Mouse (Mus musculus) CH12.LX (cell line): ENCODE data around the gene Qprt. TPM values are rescaled to one million over a fixed set of nuclear protein-coding genes. Genes with fewer than 3 reads are reported as not detected.
A peak's percentile ranks its signal among the peaks of the same experiment; 100 is the strongest.

Experiments
- DNase-seq: peaks from one replicate; pipeline ENCODE4 v3.0.0-alpha.2; 2013; ENCODE audit errors: extremely low read depth
- H3K27ac ChIP-seq: 2 replicates; pipeline ENCODE4 v1.5.1; 2012; ENCODE audit warnings: low read depth, mild to moderate bottlenecking, control low read depth, moderate library complexity; ENCODE audit not compliant: insufficient read depth
- H3K27me3 ChIP-seq: replicated peaks from 2 replicates; pipeline ENCODE3; 2012; ENCODE audit warnings: inconsistent platforms
- H3K36me3 ChIP-seq, 2 experiments: replicated peaks in 1 of 2; 2 replicates each; pipeline versions ENCODE3 to v1.6.1; 2012; ENCODE audit warnings: inconsistent platforms in 1 of 2, low read length in 1 of 2, mild to moderate bottlenecking in 1 of 2, mixed read lengths in 1 of 2, moderate library complexity in 1 of 2; ENCODE audit not compliant: control insufficient read depth in 1 of 2, insufficient read depth in 1 of 2
- H3K4me1 ChIP-seq, 2 experiments: 2 replicates each; pipeline ENCODE4 v1.6.1; 2012; ENCODE audit warnings: inconsistent platforms in 1 of 2, moderate library complexity in 1 of 2; ENCODE audit not compliant: insufficient read depth in 2 of 2, control insufficient read depth in 1 of 2
- H3K4me2 ChIP-seq: 2 replicates; pipeline ENCODE4 v1.6.1; 2012; ENCODE audit warnings: low read depth, mild to moderate bottlenecking, control low read depth; ENCODE audit not compliant: poor library complexity, insufficient read depth, severe bottlenecking
- H3K4me3 ChIP-seq, 3 experiments: fragments of 150-350 bp in 1 of 3; sonication (generic) in 1 of 3; replicated peaks in 1 of 3; 2 replicates each; pipeline versions ENCODE3 to v1.5.1; 2011 to 2012; ENCODE audit warnings: low read depth in 2 of 3, low read length in 2 of 3, mild to moderate bottlenecking in 2 of 3, moderate library complexity in 2 of 3, control low read depth in 1 of 3, improper control_type of control experiment in 1 of 3, inconsistent platforms in 1 of 3, mixed read lengths in 1 of 3; ENCODE audit not compliant: poor library complexity in 1 of 3
- H3K79me2 ChIP-seq: replicated peaks from 2 replicates; pipeline ENCODE4 v1.6.1; 2012; ENCODE audit warnings: mild to moderate bottlenecking, moderate library complexity; ENCODE audit not compliant: control insufficient read depth, poor library complexity, insufficient read depth, severe bottlenecking; ENCODE audit errors: extremely low read depth
- H3K9ac ChIP-seq: 2 replicates; pipeline ENCODE4 v1.6.1; 2012; ENCODE audit warnings: low read depth, mild to moderate bottlenecking, control low read depth, moderate library complexity; ENCODE audit not compliant: insufficient read depth
- H3K9me3 ChIP-seq: replicated peaks from 2 replicates; pipeline ENCODE3; 2012; ENCODE audit warnings: low read length, inconsistent platforms, mixed read lengths
- BHLHE40 ChIP-seq: IDR thresholded peaks from 2 replicates; pipeline ENCODE4 v1.6.1; 2011; ENCODE audit warnings: mild to moderate bottlenecking, low read depth, low read length, improper control_type of control experiment
- CHD2 ChIP-seq: IDR thresholded peaks from 2 replicates; pipeline ENCODE4 v1.6.1; 2011; ENCODE audit warnings: low read length, improper control_type of control experiment
- CTCF ChIP-seq, 2 experiments: IDR thresholded peaks in 1 of 2; conservative IDR thresholded peaks in 1 of 2; 2 replicates each; pipeline ENCODE4 v1.5.1; 2011 to 2012; ENCODE audit warnings: low read depth in 2 of 2, low read length in 2 of 2, improper control_type of control experiment in 1 of 2, inconsistent platforms in 1 of 2, mild to moderate bottlenecking in 1 of 2, moderate library complexity in 1 of 2
- E2F4 ChIP-seq: IDR thresholded peaks from 2 replicates; pipeline ENCODE4 v1.6.1; 2011; ENCODE audit warnings: low read depth, low read length, improper control_type of control experiment; ENCODE audit not compliant: insufficient replicate concordance
- ELF1 ChIP-seq: IDR thresholded peaks from 2 replicates; pipeline ENCODE4 v1.6.1; 2014; ENCODE audit warnings: low read depth, mild to moderate bottlenecking, inconsistent platforms, low read length, improper control_type of control experiment
- EP300 ChIP-seq: IDR thresholded peaks from 2 replicates; pipeline ENCODE4 v1.6.1; 2011; ENCODE audit warnings: low read length, improper control_type of control experiment
- ETS1 ChIP-seq: conservative IDR thresholded peaks from 2 replicates; pipeline ENCODE4 v1.6.1; 2012; ENCODE audit warnings: low read depth, mild to moderate bottlenecking, inconsistent platforms, low read length, improper control_type of control experiment, moderate library complexity
- GABPA ChIP-seq: IDR thresholded peaks from 2 replicates; pipeline ENCODE4 v1.6.1; 2012; ENCODE audit warnings: low read depth, low read length, improper control_type of control experiment, inconsistent platforms; ENCODE audit not compliant: insufficient replicate concordance
- HCFC1 ChIP-seq: IDR thresholded peaks from 2 replicates; pipeline ENCODE4 v1.6.1; 2012; ENCODE audit warnings: low read depth, mild to moderate bottlenecking, inconsistent platforms, low read length, improper control_type of control experiment
- IRF4 ChIP-seq: IDR thresholded peaks from 2 replicates; pipeline ENCODE4 v1.6.1; 2014; ENCODE audit warnings: low read depth, mild to moderate bottlenecking, inconsistent platforms, low read length, improper control_type of control experiment
- JUN ChIP-seq: IDR thresholded peaks from 2 replicates; pipeline ENCODE4 v1.6.1; 2011; ENCODE audit warnings: low read depth, mild to moderate bottlenecking, low read length, improper control_type of control experiment, moderate library complexity; ENCODE audit not compliant: insufficient read depth
- JUND ChIP-seq: conservative IDR thresholded peaks from 2 replicates; pipeline ENCODE4 v1.6.1; 2011; ENCODE audit warnings: low read depth, low read length, improper control_type of control experiment
- KAT2A ChIP-seq: IDR thresholded peaks from 2 replicates; pipeline ENCODE4 v1.6.1; 2012; ENCODE audit warnings: low read length, improper control_type of control experiment, inconsistent platforms; ENCODE audit not compliant: insufficient replicate concordance
- MAFK ChIP-seq: IDR thresholded peaks from 2 replicates; pipeline ENCODE4 v1.6.1; 2011; ENCODE audit warnings: low read length, improper control_type of control experiment; ENCODE audit not compliant: insufficient replicate concordance
- MEF2A ChIP-seq: IDR thresholded peaks from 2 replicates; pipeline ENCODE4 v1.6.1; 2014; ENCODE audit warnings: low read depth, mild to moderate bottlenecking, inconsistent platforms, low read length, improper control_type of control experiment, borderline replicate concordance
- MXI1 ChIP-seq: IDR thresholded peaks from 2 replicates; pipeline ENCODE4 v1.6.1; 2011; ENCODE audit warnings: mild to moderate bottlenecking, low read depth, low read length, improper control_type of control experiment
- MYC ChIP-seq: IDR thresholded peaks from 2 replicates; pipeline ENCODE4 v1.6.1; 2011; ENCODE audit warnings: low read depth, mild to moderate bottlenecking, improper control_type of control experiment, low read length
- NELFE ChIP-seq: IDR thresholded peaks from 2 replicates; pipeline ENCODE4 v1.6.1; 2011; ENCODE audit warnings: low read depth, low read length, improper control_type of control experiment
- NRF1 ChIP-seq: IDR thresholded peaks from 2 replicates; pipeline ENCODE4 v1.6.1; 2014; ENCODE audit warnings: low read depth, mild to moderate bottlenecking, inconsistent platforms, low read length, improper control_type of control experiment, moderate library complexity
- PAX5 ChIP-seq: IDR thresholded peaks from 2 replicates; pipeline ENCODE4 v1.6.1; 2012; ENCODE audit warnings: low read length, inconsistent platforms, mixed read lengths
- POLR2A ChIP-seq: IDR thresholded peaks from 2 replicates; pipeline ENCODE4 v1.6.1; 2011; ENCODE audit warnings: low read depth, mild to moderate bottlenecking, improper control_type of control experiment, low read length
- RAD21 ChIP-seq: IDR thresholded peaks from 2 replicates; pipeline ENCODE4 v1.6.1; 2011; ENCODE audit warnings: low read depth, mild to moderate bottlenecking, low read length, improper control_type of control experiment, moderate library complexity
- RCOR1 ChIP-seq: conservative IDR thresholded peaks from 2 replicates; pipeline ENCODE4 v1.6.1; 2012; ENCODE audit warnings: low read depth, mild to moderate bottlenecking, inconsistent platforms, low read length, improper control_type of control experiment
- SIN3A ChIP-seq: IDR thresholded peaks from 2 replicates; pipeline ENCODE4 v1.6.1; 2012; ENCODE audit warnings: low read length, improper control_type of control experiment, inconsistent platforms
- SMC3 ChIP-seq: IDR thresholded peaks from 2 replicates; pipeline ENCODE4 v1.6.1; 2011; ENCODE audit warnings: low read depth, low read length, improper control_type of control experiment
- TBP ChIP-seq: conservative IDR thresholded peaks from 2 replicates; pipeline ENCODE4 v1.6.1; 2011; ENCODE audit warnings: low read depth, low read length, improper control_type of control experiment
- USF2 ChIP-seq: conservative IDR thresholded peaks from 2 replicates; pipeline ENCODE4 v1.6.1; 2011; ENCODE audit warnings: low read depth, low read length, improper control_type of control experiment
- ZC3H11A ChIP-seq: IDR thresholded peaks from 2 replicates; pipeline ENCODE4 v1.6.1; 2012; ENCODE audit warnings: low read depth, mild to moderate bottlenecking, inconsistent platforms, low read length, improper control_type of control experiment
- ZMIZ1 ChIP-seq: IDR thresholded peaks from 2 replicates; pipeline ENCODE4 v1.6.1; 2012; ENCODE audit warnings: low read depth, mild to moderate bottlenecking, inconsistent platforms, low read length, improper control_type of control experiment
- dilution Hi-C: fragments of 300-500 bp; cut with MboI; formaldehyde crosslinking; loops from 2 replicates; pipeline ENCODE4 v1.14.3; 2020; ENCODE audit warnings: low sequenced_read_pairs; ENCODE audit not compliant: extremely low pct_unique_long_range_greater_than_20kb, extremely low pct_ligation_motif_present
- in situ Hi-C: fragments of 300-500 bp; cut with MboI; formaldehyde crosslinking; loops from 3 replicates; pipeline ENCODE4 v1.14.3; 2019; ENCODE audit warnings: low sequenced_read_pairs, low pct_ligation_motif_present, low pct_unique_long_range_greater_than_20kb, mixed read lengths
- polyA plus RNA-seq: library from polyadenylated mRNA; unstranded; fragments of >175 nt; gene quantifications from 2 replicates; pipeline ENCODE4 v1.2.1, GENCODE M21; 2012; ENCODE audit warnings: low read depth; ENCODE audit not compliant: insufficient read length
- total RNA-seq, 2 experiments: library from RNA; depleted of rRNA; stranded (reverse); fragments of 300-350 nt in 1 of 2; fragments of >200 nt in 1 of 2; gene quantifications; 2 replicates each; pipeline ENCODE4 v1.2.3; 2012 to 2014

The Qprt gene
- total and polyA plus RNA-seq, 3 experiments, result 0.14 to 0.30 TPM; not detected in 1

DNA sequence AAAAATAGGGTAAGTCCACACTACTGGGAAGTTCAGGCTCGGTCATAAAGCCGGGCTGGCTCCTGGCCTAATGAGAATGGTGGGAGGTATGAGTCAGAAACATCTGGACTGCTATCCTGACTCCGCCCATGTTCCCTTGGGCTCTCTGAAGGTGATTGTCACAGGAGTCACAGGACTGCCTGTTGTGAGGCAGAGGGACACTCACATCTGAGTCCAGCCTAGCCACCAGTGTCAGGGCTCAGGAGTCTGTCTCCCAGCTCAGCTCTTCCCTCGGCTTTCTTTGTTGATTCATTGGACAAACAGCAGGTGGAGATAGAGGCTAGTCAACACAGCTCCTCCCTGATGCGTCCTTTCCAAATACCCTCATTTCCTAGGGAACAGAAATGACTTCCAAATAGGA, 4.1 kb downstream of the Qprt start:
- in situ Hi-C loops, result loop anchor here (10.0 kb wide), 1 partner anchor 473 kb away; the partner anchor contains the start of gene Sgf29
- dilution Hi-C loops, result no loop called here
- DNase-seq, result no peak
- Histone ChIP-seq H3K36me3 (no peaks in the 10 kb centered on the region), H3K9me3 (no peaks in the 10 kb centered on the region), H3K9ac (no peak overlapping the region), H3K27me3 (no peaks in the 10 kb centered on the region), H3K4me3 (no peak overlapping the region), H3K79me2 (no peaks in the 10 kb centered on the region), H3K27ac (no peak overlapping the region), H3K4me2 (no peak overlapping the region), H3K4me1 (peaks cover 25 to 69% of the 10 kb centered on the region in 2 experiments)
- TF ChIP-seq MXI1, result no peak
- no peak for TF ChIP-seq CHD2
- TF ChIP-seq ELF1, result no peak
- TF ChIP-seq POLR2A, result no peak
- no peak for TF ChIP-seq EP300
- no peak for TF ChIP-seq IRF4
- peak; percentile 41; the same call in 1 of the 2 replicates for TF ChIP-seq BHLHE40
- TF ChIP-seq KAT2A, result no peak
- no peak for TF ChIP-seq PAX5
- TF ChIP-seq NRF1, result no peak
- TF ChIP-seq SMC3, result peak; percentile 48
- TF ChIP-seq CTCF (conservative IDR thresholded peaks at IDR 0.05 in 1 of 2, IDR thresholded peaks at IDR 0.05 in 1 of 2; ENCODE audit: low read depth in 2 of 2, low read length in 2 of 2), result peak in 1 of 2 experiments; percentile 59; a peak in 2 of 4 replicates
- peak; percentile 58; the same call in 1 of the 2 replicates for TF ChIP-seq JUND
- TF ChIP-seq MAFK, result no peak
- TF ChIP-seq RAD21, result peak; percentile 53
- no peak for TF ChIP-seq NELFE
- TF ChIP-seq HCFC1, result no peak
- TF ChIP-seq JUN, result peak; percentile 25; the same call in 1 of the 2 replicates

DNA sequence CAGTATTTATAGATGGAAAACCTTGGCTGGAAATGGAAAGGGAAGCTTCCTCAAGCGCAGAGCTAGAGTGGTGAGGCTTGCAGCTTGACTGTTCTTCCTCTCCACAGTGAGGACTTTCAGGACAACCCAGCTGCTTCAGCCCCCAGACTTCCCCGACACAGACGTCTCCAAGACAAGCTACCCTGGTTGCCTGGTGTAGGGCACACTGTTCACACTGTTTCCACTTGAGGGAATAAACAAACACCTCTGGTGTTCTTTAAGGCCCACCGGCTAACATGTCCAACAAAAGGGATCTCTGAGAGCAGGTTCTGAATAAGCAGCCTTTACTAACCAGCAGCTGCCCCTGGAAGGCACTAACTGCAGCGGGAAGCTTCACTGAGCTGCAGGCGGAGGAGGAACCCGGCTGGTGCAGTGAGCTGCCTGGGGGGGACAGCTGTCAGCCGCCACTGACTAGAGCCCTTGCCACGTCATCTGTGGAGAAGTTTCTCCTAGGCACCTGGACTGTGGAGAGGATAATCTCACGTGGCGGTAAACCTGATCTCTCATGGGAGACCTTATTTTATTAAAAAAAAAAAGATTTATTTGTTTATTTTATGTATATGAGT, 5.6 kb downstream of the Qprt start:
- dilution Hi-C loops, result no loop called here
- TF ChIP-seq PAX5 (no peak), ZMIZ1 (no peak), IRF4 (peak; percentile 48), SMC3 (no peak), USF2 (no peak), RCOR1 (no peak), HCFC1 (no peak), MEF2A (peak; percentile 7; the same call in 1 of the 2 replicates), GABPA (no peak), CHD2 (no peak), EP300 (peak; percentile 63; the same call in 1 of the 2 replicates), TBP (no peak), JUN (no peak), RAD21 (no peak), ZC3H11A (no peak), BHLHE40 (peak; percentile 90), JUND (peak; percentile 63), E2F4 (no peak), SIN3A (no peak; the same call in 1 of the 2 replicates), MXI1 (no peak), MAFK (no peak), ETS1 (peak; percentile 53), CTCF (conservative IDR thresholded peaks at IDR 0.05 in 1 of 2, IDR thresholded peaks at IDR 0.05 in 1 of 2; ENCODE audit: low read depth in 2 of 2, low read length in 2 of 2) (no peak), MYC (0 out of 2 replicates have a peak, but pooled peaks have one; percentile 51)

More for the DNA sequence above, 5.6 kb downstream of the Qprt start:
- Histone ChIP-seq H3K27ac (peak overlapping the region; percentile 12; the same call in 1 of the 2 replicates), H3K9ac (no peak overlapping the region), H3K4me2 (no peak overlapping the region), H3K79me2 (no peaks in the 10 kb centered on the region), H3K4me1 (peaks cover 34 to 81% of the 10 kb centered on the region in 2 experiments), H3K27me3 (no peaks in the 10 kb centered on the region), H3K36me3 (no peaks in the 10 kb centered on the region), H3K4me3 (no peak overlapping the region), H3K9me3 (no peaks in the 10 kb centered on the region)
- in situ Hi-C loops, result loop anchor here (10.0 kb wide), 1 partner anchor 472 kb away; the partner anchor contains the start of gene Sgf29
- DNase-seq, result peak; percentile 59
